Mouse (Mus musculus): ENCODE data around the gene Slc46a2.

GRCm38 (mm10) chr4:59894415-59894814, 20.4 kb downstream of the Slc46a2 start:
- TF ChIP-seq POLR2A (IDR thresholded peaks at IDR 0.05; ENCODE audit: borderline replicate concordance, low read depth, low read length) (no peak), CTCF (IDR thresholded peaks at IDR 0.05; ENCODE audit: low read depth, low read length) (no peak)

Measured in bone marrow macrophage, adult 2 months (primary cell).